ENCODE assay signal across 8 mouse cellular contexts in genomic region chr8:122775285-122776155, GRCm38 (mm10). TPM values are rescaled to one million over a fixed set of nuclear protein-coding genes. Genes with fewer than 3 reads are reported as not detected.
DNase-seq lines count a peak whose midpoint lies in the region; ATAC-seq and TF ChIP-seq lines count a peak whose summit lies in the region.

Gene Acsf3, plus strand, starts transcription at chr8:122775486.

- H3K4me3 ChIP-seq in embryonic facial prominence, embryonic 11.5 days (ENCODE audit: low read depth, low read length) = peak within 1 kb of the TSS; percentile 74
- H3K4me3 ChIP-seq in intestine, postnatal 0 days (ENCODE audit: low read depth, low read length) = peak within 1 kb of the TSS; percentile 91
- peak within 1 kb of the TSS; percentile 89 for H3K4me3 ChIP-seq in limb, embryonic 11.5 days (ENCODE audit: low read depth, low read length)
- H3K4me3 ChIP-seq in midbrain, embryonic 14.5 days (replicated peaks; ENCODE audit: low read depth, low read length) = peak within 1 kb of the TSS; percentile 70

- H3K4me2 ChIP-seq in embryonic facial prominence, embryonic 11.5 days (ENCODE audit: low read depth, low read length) = peak within 1 kb of the TSS; percentile 91
- peak within 1 kb of the TSS; percentile 91 for H3K4me2 ChIP-seq in intestine, postnatal 0 days (replicated peaks; ENCODE audit: low read depth)
- peak within 1 kb of the TSS; percentile 74 for H3K4me2 ChIP-seq in limb, embryonic 11.5 days (ENCODE audit: low read depth, severe bottlenecking)
- H3K4me2 ChIP-seq in midbrain, embryonic 14.5 days (ENCODE audit: low read length) = peak within 1 kb of the TSS; percentile 93

- no peaks in the 10 kb centered on the region for H3K36me3 ChIP-seq in embryonic facial prominence, embryonic 11.5 days (replicated peaks; ENCODE audit: control insufficient read depth, insufficient read depth, low read depth, low read length)
- H3K36me3 ChIP-seq in intestine, postnatal 0 days (ENCODE audit: control insufficient read depth, insufficient read depth) = peaks cover 15% of the 10 kb centered on the region
- no peaks in the 10 kb centered on the region; the same call in 1 of the 2 replicates for H3K36me3 ChIP-seq in limb, embryonic 11.5 days (ENCODE audit: control insufficient read depth, insufficient read depth, low read length)
- peaks cover 6% of the 10 kb centered on the region for H3K36me3 ChIP-seq in midbrain, embryonic 14.5 days (ENCODE audit: control insufficient read depth, insufficient read depth, low read length)

- peak within 1 kb of the TSS; percentile 82 for H3K9ac ChIP-seq in embryonic facial prominence, embryonic 11.5 days (replicated peaks; ENCODE audit: low read length)
- peak within 1 kb of the TSS; percentile 85 for H3K9ac ChIP-seq in intestine, postnatal 0 days (ENCODE audit: low read depth, low read length)
- H3K9ac ChIP-seq in limb, embryonic 11.5 days (ENCODE audit: low read length) = peak within 1 kb of the TSS; percentile 76
- H3K9ac ChIP-seq in midbrain, embryonic 14.5 days (replicated peaks; ENCODE audit: low read length) = peak within 1 kb of the TSS; percentile 75

- DNase-seq in 3T3-L1 (ENCODE audit: low read depth, low spot score) = peak; percentile 59
- no peak for DNase-seq in adrenal gland, adult 8-10 months
- peak; percentile 73 for DNase-seq in embryonic facial prominence, embryonic 11.5 days (ENCODE audit: low spot score)
- peak; percentile 85 for DNase-seq in limb, embryonic 11.5 days (ENCODE audit: low spot score)
- peak; percentile 83 for DNase-seq in midbrain, embryonic 14.5 days
- peak; percentile 41 to 59 for DNase-seq in spleen, postnatal 14 days (ENCODE audit: low spot score in 2 of 2)

- ATAC-seq in embryonic facial prominence, embryonic 11.5 days (replicated peaks; ENCODE audit: insufficient number of reproducible peaks, low FRiP score, low TSS enrichment, low read depth) = peak; percentile 50; the same call in 1 of the 2 replicates
- peak; percentile 80 for ATAC-seq in granulocyte monocyte progenitor cell, adult 5-6 weeks (replicated peaks; ENCODE audit: poor library complexity, severe bottlenecking)
- ATAC-seq in intestine, postnatal 0 days = peak; percentile 64
- ATAC-seq in limb, embryonic 11.5 days (ENCODE audit: insufficient number of reproducible peaks, low FRiP score, low TSS enrichment, low read depth) = peak; percentile 62
- peak; percentile 78 for ATAC-seq in midbrain, embryonic 14.5 days (ENCODE audit: low FRiP score, low TSS enrichment)

- no peak within 1 kb of the TSS for H3K27ac ChIP-seq in embryonic facial prominence, embryonic 11.5 days (replicated peaks; ENCODE audit: low read depth, low read length)
- no peak within 1 kb of the TSS for H3K27ac ChIP-seq in intestine, postnatal 0 days (ENCODE audit: low read depth, low read length)
- H3K27ac ChIP-seq in limb, embryonic 11.5 days (replicated peaks; ENCODE audit: low read depth, low read length) = no peak within 1 kb of the TSS
- H3K27ac ChIP-seq in midbrain, embryonic 14.5 days (replicated peaks; ENCODE audit: low read depth, low read length) = 0 out of 2 replicates have a peak within 1 kb of the TSS, but pooled peaks have one; percentile 41

- WGBS in embryonic facial prominence, embryonic 11.5 days = 2% methylated on average over 50 of the region's 50 CpGs
- 2% methylated on average over 50 of the region's 50 CpGs for WGBS in intestine, postnatal 0 days
- WGBS in limb, embryonic 11.5 days = 2% methylated on average over 50 of the region's 50 CpGs
- WGBS in midbrain, embryonic 14.5 days = 2% methylated on average over 50 of the region's 50 CpGs

- no peaks in the 10 kb centered on the region for H3K9me3 ChIP-seq in embryonic facial prominence, embryonic 11.5 days (replicated peaks; ENCODE audit: control insufficient read depth, low read length)
- H3K9me3 ChIP-seq in intestine, postnatal 0 days (ENCODE audit: control insufficient read depth) = no peaks in the 10 kb centered on the region
- H3K9me3 ChIP-seq in limb, embryonic 11.5 days (ENCODE audit: control insufficient read depth, low read length) = no peaks in the 10 kb centered on the region
- no peaks in the 10 kb centered on the region for H3K9me3 ChIP-seq in midbrain, embryonic 14.5 days (ENCODE audit: control insufficient read depth, low read length)

- no peak for TF ChIP-seq CTCF in intestine, postnatal 0 days (IDR thresholded peaks at IDR 0.05; ENCODE audit: low read depth)

- no peaks in the 10 kb centered on the region for H3K4me1 ChIP-seq in embryonic facial prominence, embryonic 11.5 days (ENCODE audit: control insufficient read depth, insufficient read depth, low read length)
- no peaks in the 10 kb centered on the region for H3K4me1 ChIP-seq in intestine, postnatal 0 days (replicated peaks; ENCODE audit: control insufficient read depth, insufficient read depth, low read length)
- peaks cover 3% of the 10 kb centered on the region; the same call in 1 of the 2 replicates for H3K4me1 ChIP-seq in limb, embryonic 11.5 days (ENCODE audit: control insufficient read depth, insufficient read depth, low read length)
- peaks cover 10% of the 10 kb centered on the region for H3K4me1 ChIP-seq in midbrain, embryonic 14.5 days (ENCODE audit: control insufficient read depth, insufficient read depth, low read length)

- no peaks in the 10 kb centered on the region for H3K27me3 ChIP-seq in embryonic facial prominence, embryonic 11.5 days (ENCODE audit: control insufficient read depth, insufficient read depth, low read length)
- no peaks in the 10 kb centered on the region for H3K27me3 ChIP-seq in intestine, postnatal 0 days (replicated peaks; ENCODE audit: control insufficient read depth, insufficient read depth, low read length)
- H3K27me3 ChIP-seq in limb, embryonic 11.5 days (ENCODE audit: control insufficient read depth, insufficient read depth, low read length) = no peaks in the 10 kb centered on the region
- H3K27me3 ChIP-seq in midbrain, embryonic 14.5 days (ENCODE audit: control insufficient read depth, insufficient read depth, low read length) = no peaks in the 10 kb centered on the region

RNA-seq across cellular contexts. Expression of gene Acsf3, which starts in this region (rescaled TPM):
- 10 to 100 TPM; 38.4 to 44.5 (median 41.2) TPM for total RNA-seq in adrenal gland, adult 8-10 months (2022)
- polyA plus RNA-seq in embryonic facial prominence, embryonic 11.5 days (2014; fragmentation: Nextera tagmentation; extraction: Ambion mirVana) = 14.2 and 14.6 TPM in 2 replicates
- 5.0 and 20.5 TPM in 2 replicates for total RNA-seq in granulocyte monocyte progenitor cell, adult 5-6 weeks (2014; fragmentation: Nextera tagmentation)
- total RNA-seq in granulocyte monocyte progenitor cell, adult 5-6 weeks (2017) = 8.1 and 12.0 TPM in 2 replicates
- polyA plus RNA-seq in intestine, postnatal 0 days (2015; fragmentation: Nextera tagmentation; extraction: Ambion mirVana) = 22.8 and 22.9 TPM in 2 replicates
- polyA plus RNA-seq in limb, embryonic 11.5 days (2014; fragmentation: Nextera tagmentation; extraction: Ambion mirVana) = 16.1 and 17.9 TPM in 2 replicates
- 16.3 and 16.8 TPM in 2 replicates for polyA plus RNA-seq in midbrain, embryonic 14.5 days (2014; fragmentation: Nextera tagmentation; extraction: Ambion mirVana)
